Mouse (Mus musculus) embryonic facial prominence, embryonic 10.5 days (tissue): ENCODE measurements around the gene Chchd6. TPM values are rescaled to one million over a fixed set of nuclear protein-coding genes. Genes with fewer than 3 reads are reported as not detected.

Experiments used
- DNase-seq: peaks from one replicate; pipeline ENCODE4 v3.0.0-alpha.2; 2017; ENCODE audit warnings: low spot score
- H3K27ac ChIP-seq: fragments of 300-500 bp; sonication (generic); replicated peaks from 2 replicates; pipeline ENCODE4 v1.5.1; 2016; ENCODE audit warnings: mild to moderate bottlenecking
- H3K27me3 ChIP-seq: fragments of 300-500 bp; sonication (generic); replicated peaks from 2 replicates; pipeline ENCODE4 v1.6.1; 2016; ENCODE audit warnings: low read depth, mild to moderate bottlenecking; ENCODE audit not compliant: poor library complexity, severe bottlenecking
- H3K36me3 ChIP-seq: fragments of 300-500 bp; sonication (generic); replicated peaks from 2 replicates; pipeline ENCODE4 v1.6.1; 2016; ENCODE audit warnings: mild to moderate bottlenecking, moderate library complexity
- H3K4me1 ChIP-seq: fragments of 300-500 bp; sonication (generic); 2 replicates; pipeline ENCODE4 v1.6.1; 2016
- H3K4me3 ChIP-seq: fragments of 300-500 bp; sonication (generic); 2 replicates; pipeline ENCODE4 v1.5.1; 2016; ENCODE audit warnings: mild to moderate bottlenecking, moderate library complexity
- H3K9me3 ChIP-seq: fragments of 300-500 bp; sonication (generic); 2 replicates; pipeline ENCODE4 v1.6.1; 2016; ENCODE audit warnings: mild to moderate bottlenecking
- WGBS: fragments of 180-500 bp; shearing (Covaris S2); methylation state at CpG from one replicate; pipeline ENCODE4 v1.1.7; 2016; 5-methylcytosine and 5-hydroxymethylcytosine counted together
- polyA plus RNA-seq: library from polyadenylated mRNA; unstranded; fragments of >200 nt; fragmentation: Nextera tagmentation; extraction: Ambion mirVana; gene quantifications from 2 replicates; pipeline ENCODE4 v1.2.1, GENCODE M21; 2016

Chchd6 gene
- polyA plus RNA-seq, 1 experiment from 2014 or later, result 66.8 TPM

GRCm38 (mm10) chr6:89338733-89339132 lies 256.7 kb downstream of the Chchd6 start:
- Histone ChIP-seq H3K4me1 (peaks cover 11% of the 10 kb centered on the region), H3K27me3 (no peaks in the 10 kb centered on the region), H3K27ac (no peak overlapping the region), H3K4me3 (no peak overlapping the region), H3K9me3 (no peaks in the 10 kb centered on the region), H3K36me3 (peaks cover 100% of the 10 kb centered on the region)
- no peak for DNase-seq
- 93% methylated on average over 8 of the region's 8 CpGs for WGBS

GRCm38 (mm10) chr6:89337574-89337973 lies 257.9 kb downstream of the Chchd6 start:
- no peak for DNase-seq
- no peaks in the 10 kb centered on the region for H3K9me3 ChIP-seq
- H3K4me1 ChIP-seq, result peaks cover 14% of the 10 kb centered on the region
- no peak overlapping the region for H3K4me3 ChIP-seq
- WGBS, result 83% methylated on average over 9 of the region's 9 CpGs
- H3K36me3 ChIP-seq, result peaks cover 100% of the 10 kb centered on the region
- no peak overlapping the region for H3K27ac ChIP-seq
- no peaks in the 10 kb centered on the region for H3K27me3 ChIP-seq

DNA sequence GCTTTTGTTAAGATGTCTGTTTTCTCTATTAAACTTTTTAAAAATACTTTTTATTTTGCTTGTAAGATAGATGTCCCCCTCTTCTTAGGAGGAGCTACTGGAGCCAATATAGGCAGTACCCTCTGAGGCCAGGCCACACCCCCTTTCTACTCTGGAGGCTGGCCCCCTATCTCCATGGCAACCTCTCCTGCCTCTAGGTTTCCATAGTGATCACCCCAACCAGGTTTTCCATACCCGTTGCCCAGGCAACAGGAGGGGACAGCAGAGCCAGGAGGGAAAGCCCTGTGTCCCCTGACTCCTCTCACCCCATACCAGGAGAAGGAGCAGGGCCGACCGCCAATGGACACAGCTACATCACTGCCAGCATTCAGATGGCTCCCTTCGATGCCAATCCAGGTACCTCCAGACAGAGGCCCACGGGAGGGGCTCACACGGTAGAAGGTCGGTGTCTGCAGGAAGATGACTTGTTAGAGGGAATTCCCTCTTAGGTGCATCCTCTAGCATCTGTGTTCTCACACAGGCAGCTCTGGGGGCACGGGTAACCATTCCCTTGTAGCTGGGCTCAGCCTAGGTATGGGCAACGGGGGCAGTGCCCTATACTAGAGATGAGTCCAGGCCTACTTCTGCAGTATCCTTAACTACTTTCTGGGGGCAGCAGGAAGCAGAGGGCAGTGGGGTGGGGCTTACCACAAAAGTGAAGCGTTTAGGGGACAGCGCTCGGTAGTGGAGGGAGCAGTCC lies 261.3 kb downstream of the Chchd6 start:
- WGBS, result 73% methylated on average over 12 of the region's 12 CpGs

More for the DNA sequence above, 261.3 kb downstream of the Chchd6 start:
- H3K36me3 ChIP-seq, result peaks cover 100% of the 10 kb centered on the region
- H3K4me1 ChIP-seq, result peaks cover 14% of the 10 kb centered on the region
- H3K27ac ChIP-seq, result peak overlapping the region; percentile 44
- DNase-seq, result peak; percentile 74
- no peak overlapping the region for H3K4me3 ChIP-seq
- H3K27me3 ChIP-seq, result no peaks in the 10 kb centered on the region
- no peaks in the 10 kb centered on the region for H3K9me3 ChIP-seq

Other genes starting within 250 kb of the Chchd6 start
- gene Plxna1, start 233.0 kb downstream of the Chchd6 start, polyA plus RNA-seq, result 24.9 and 25.5 TPM in 2 replicates
- gene Txnrd3, start 48.3 kb upstream of the Chchd6 start, polyA plus RNA-seq, result 9.2 and 9.8 TPM in 2 replicates
- gene Vmn1r40, start 111.9 kb upstream of the Chchd6 start, polyA plus RNA-seq, result not detected in 2 replicates
- not detected in 2 replicates for gene Vmn1r41, start 145.1 kb upstream of the Chchd6 start, polyA plus RNA-seq